Mouse (Mus musculus): Measurements from ENCODE around the gene Arfgap2.

Arfgap2 gene

DNA sequence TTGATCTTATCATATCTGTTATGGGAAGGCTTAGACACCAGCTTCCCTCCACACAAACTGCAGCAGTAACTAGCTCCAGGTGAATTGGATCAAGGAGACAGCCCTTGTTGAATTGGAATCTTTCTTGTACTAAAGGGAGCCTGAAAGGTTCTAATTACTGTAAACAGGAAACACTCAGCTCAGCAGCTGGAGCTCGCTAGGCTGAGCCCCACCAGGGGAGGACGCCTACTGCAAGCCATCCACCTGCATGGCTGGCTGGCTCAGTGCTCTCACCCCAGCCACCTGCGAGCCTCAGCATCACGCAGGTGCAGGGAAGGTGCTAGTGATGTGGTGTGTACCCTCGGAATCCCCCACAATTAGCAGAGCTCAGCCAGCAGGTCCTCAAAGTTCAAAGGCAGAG lies 43.9 kb downstream of the Arfgap2 start:
- DNase-seq (ENCODE audit: low spot score) = no peak

GRCm38 (mm10) chr2:91309546-91309945 lies 44.8 kb downstream of the Arfgap2 start:
- DNase-seq (ENCODE audit: low spot score) = no peak

DNA sequence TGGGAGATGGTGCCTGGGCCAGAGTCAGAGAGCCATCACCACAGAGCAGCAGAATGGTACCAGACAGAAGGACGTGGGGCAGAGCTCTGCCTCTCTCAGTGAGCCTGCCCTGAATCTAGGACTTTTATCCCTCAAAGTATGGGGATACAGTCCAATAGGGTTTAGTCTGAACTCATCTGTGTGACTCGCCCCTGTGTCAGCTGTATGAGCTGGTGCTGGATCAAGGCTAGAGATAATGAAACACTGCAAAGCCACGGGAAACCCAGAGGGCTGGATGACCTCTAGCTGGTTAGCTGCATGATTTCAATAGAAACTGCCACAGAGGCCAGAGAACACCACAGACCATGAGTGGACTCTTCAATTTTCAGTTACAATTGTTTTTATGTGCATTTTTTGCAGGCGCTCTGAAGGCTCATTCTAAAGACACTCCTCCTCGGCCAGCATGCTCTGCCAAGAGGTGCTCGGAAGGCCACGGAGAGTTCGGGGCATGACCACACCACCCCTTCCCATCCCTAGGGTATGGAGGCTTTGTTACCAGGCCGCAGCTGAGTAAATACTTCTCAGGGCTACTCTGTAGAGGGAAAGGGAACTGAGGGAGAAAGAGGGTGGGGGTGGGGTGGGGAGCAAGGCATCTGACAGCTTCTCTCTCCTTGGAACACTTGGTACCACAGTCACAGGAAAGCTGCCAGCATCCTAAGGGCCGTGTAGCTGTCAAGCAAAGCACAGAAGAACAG lies 48.0 kb downstream of the Arfgap2 start:
- peak; percentile 31 for DNase-seq (ENCODE audit: low spot score)

GRCm38 (mm10) chr2:91314184-91314583 lies 49.4 kb downstream of the Arfgap2 start:
- DNase-seq (ENCODE audit: low spot score) = no peak

DNA sequence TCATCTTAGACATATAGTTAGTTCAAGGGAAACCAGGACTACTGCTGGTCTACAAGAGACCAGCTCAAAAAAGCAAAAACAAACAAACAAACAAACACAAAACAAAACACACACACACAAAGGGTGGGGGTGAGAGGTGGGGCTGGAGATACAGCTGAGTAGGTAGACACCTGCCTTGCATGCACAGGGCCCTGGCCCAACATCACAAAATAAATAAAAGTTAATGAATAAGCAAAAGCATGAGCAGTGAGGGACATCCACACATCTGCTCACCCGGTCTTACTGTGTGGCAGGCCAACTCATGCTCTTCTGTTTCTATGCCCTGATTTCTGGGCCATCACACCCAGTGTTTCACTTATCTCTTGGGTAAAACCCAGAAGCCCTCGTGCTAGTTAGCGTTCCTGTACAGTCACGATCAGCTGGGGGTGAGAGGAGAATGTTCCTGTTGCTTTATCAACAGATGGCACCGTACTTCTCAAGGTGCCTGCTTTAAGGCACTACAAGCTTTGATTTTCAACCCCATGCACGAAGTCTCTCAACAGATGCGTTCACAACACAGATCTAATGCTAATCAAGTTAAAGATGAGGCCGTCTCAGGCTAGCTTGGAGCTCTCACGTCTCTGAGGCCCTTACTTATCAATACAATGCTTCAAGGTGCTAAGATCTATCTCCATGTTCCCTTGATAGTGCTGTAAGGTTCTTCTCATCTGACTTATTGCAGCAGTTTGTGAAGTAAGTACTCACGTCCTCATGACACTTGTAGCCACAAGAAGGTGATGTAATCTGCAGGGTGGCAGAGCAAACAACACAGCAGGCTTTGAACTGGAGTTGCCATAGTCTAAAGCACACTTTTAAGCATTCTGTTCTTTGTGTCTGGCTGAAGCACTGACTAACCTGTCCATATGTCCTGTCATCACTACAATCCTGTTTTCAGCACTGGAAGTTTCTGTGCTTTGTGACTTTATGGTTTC lies 56.1 kb downstream of the Arfgap2 start:
- DNase-seq (ENCODE audit: low spot score) = no peak

- DNase-seq (ENCODE audit: low spot score) = no peak
These were observed 57.1 kb downstream of the Arfgap2 start for GRCm38 (mm10) chr2:91321923-91322322.

- DNase-seq (ENCODE audit: low spot score) = no peak
These were observed 57.7 kb downstream of the Arfgap2 start for GRCm38 (mm10) chr2:91322490-91322889.

DNA sequence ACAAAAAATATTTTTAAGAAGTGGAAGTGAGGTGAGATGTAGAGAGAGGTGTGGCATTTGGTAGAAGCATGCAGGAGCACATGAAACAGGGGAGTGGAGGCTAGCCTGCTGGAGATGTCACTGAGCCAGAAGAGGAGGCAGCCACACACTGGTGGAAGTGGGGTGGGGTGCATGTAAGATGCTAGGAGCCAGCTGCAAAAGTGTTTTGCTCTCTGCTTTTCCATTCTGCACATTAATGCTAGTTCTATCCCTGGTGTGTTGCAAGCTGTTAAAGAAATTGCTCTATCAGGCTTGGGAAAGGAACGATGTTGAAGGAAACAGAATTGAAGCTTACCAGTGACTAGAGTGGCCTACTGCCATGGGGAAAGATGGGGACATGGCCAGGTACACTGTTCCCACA lies 59.6 kb downstream of the Arfgap2 start:
- no peak for DNase-seq (ENCODE audit: low spot score)

DNA sequence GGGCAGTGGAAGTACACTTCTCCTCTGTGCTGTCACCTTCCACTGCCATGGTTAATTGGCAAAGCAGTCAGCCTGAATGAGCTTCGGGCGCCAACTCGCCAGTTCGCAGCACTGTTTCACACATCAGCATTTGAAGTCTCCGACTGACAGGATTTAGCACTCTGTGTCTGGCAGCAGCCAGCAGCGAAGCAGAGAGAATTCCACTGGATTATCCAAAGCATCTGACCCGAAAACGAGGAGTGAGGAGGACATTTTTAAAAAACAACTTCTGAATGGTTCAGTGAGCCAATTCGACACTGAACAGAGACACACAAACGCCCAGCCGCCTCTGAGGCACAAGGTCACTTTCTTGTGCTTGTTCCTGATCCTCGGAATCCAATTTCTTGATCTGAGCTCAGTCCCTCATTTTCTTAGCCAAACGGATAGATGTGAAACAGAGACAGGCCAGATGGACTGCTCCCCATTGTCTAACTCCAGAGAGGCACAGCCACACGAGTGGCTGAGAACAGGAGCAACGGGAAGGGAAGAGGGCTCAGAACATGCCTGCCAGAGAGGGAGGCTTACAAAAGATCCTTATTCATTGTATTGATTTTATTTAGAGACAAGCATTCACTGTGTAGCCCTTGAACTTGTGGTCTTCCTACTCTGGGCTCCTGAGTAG lies 60.1 kb downstream of the Arfgap2 start:
- DNase-seq (ENCODE audit: low spot score) = no peak
